Mouse (Mus musculus): ENCODE measurements around the gene Wwox. TPM values are rescaled to one million over a fixed set of nuclear protein-coding genes. Genes with fewer than 3 reads are reported as not detected.

Gene Wwox
- polyA plus RNA-seq, 1 experiment from 2014 or later: 10.3 TPM

- Histone ChIP-seq H3K4me1 (ENCODE audit: control insufficient read depth, insufficient read depth, low read length) (peaks cover 3% of the 10 kb centered on the region; the same call in 1 of the 2 replicates), H3K27ac (ENCODE audit: low read depth, low read length) (no peak overlapping the region), H3K9me3 (replicated peaks; ENCODE audit: control insufficient read depth, low read length) (no peaks in the 10 kb centered on the region), H3K4me2 (peak overlapping the region; percentile 27), H3K9ac (ENCODE audit: low read depth, low read length) (no peak overlapping the region), H3K36me3 (ENCODE audit: control insufficient read depth, insufficient read depth, low read length) (no peaks in the 10 kb centered on the region), H3K27me3 (ENCODE audit: control insufficient read depth, insufficient read depth, low read length) (no peaks in the 10 kb centered on the region), H3K4me3 (ENCODE audit: low read depth, low read length) (no peak overlapping the region)
- ATAC-seq (replicated peaks; ENCODE audit: insufficient number of reproducible peaks, low FRiP score, low TSS enrichment): no peak
- 45% methylated on average over 16 of the region's 16 CpGs for WGBS (ENCODE audit: insufficient replicate concordance)
These were observed 164.9 kb downstream of the Wwox start for GRCm38 (mm10) chr8:114604315-114604714.

GRCm38 (mm10) chr8:114605651-114606050 is 166.2 kb downstream of the Wwox start:
- Histone ChIP-seq H3K27me3 (ENCODE audit: control insufficient read depth, insufficient read depth, low read length) (no peaks in the 10 kb centered on the region), H3K4me2 (no peak overlapping the region), H3K36me3 (ENCODE audit: control insufficient read depth, insufficient read depth, low read length) (no peaks in the 10 kb centered on the region), H3K4me1 (ENCODE audit: control insufficient read depth, insufficient read depth, low read length) (peaks cover 3% of the 10 kb centered on the region; the same call in 1 of the 2 replicates), H3K4me3 (ENCODE audit: low read depth, low read length) (no peak overlapping the region), H3K9ac (ENCODE audit: low read depth, low read length) (no peak overlapping the region), H3K9me3 (replicated peaks; ENCODE audit: control insufficient read depth, low read length) (no peaks in the 10 kb centered on the region), H3K27ac (ENCODE audit: low read depth, low read length) (no peak overlapping the region)
- ATAC-seq (replicated peaks; ENCODE audit: insufficient number of reproducible peaks, low FRiP score, low TSS enrichment): no peak
- 73% methylated on average over 2 of the region's 2 CpGs for WGBS (ENCODE audit: insufficient replicate concordance)

GRCm38 (mm10) chr8:114609330-114609729 is 169.9 kb downstream of the Wwox start:
- 87% methylated on average over 5 of the region's 5 CpGs for WGBS (ENCODE audit: insufficient replicate concordance)
- Histone ChIP-seq H3K9me3 (replicated peaks; ENCODE audit: control insufficient read depth, low read length) (no peaks in the 10 kb centered on the region), H3K4me2 (no peak overlapping the region), H3K27me3 (ENCODE audit: control insufficient read depth, insufficient read depth, low read length) (no peaks in the 10 kb centered on the region), H3K9ac (ENCODE audit: low read depth, low read length) (no peak overlapping the region), H3K4me1 (ENCODE audit: control insufficient read depth, insufficient read depth, low read length) (peaks cover 3% of the 10 kb centered on the region; the same call in 1 of the 2 replicates), H3K36me3 (ENCODE audit: control insufficient read depth, insufficient read depth, low read length) (no peaks in the 10 kb centered on the region), H3K4me3 (ENCODE audit: low read depth, low read length) (no peak overlapping the region), H3K27ac (ENCODE audit: low read depth, low read length) (no peak overlapping the region)
- ATAC-seq (replicated peaks; ENCODE audit: insufficient number of reproducible peaks, low FRiP score, low TSS enrichment): no peak

- Histone ChIP-seq H3K9me3 (replicated peaks; ENCODE audit: control insufficient read depth, low read length) (no peaks in the 10 kb centered on the region), H3K9ac (ENCODE audit: low read depth, low read length) (no peak overlapping the region), H3K4me1 (ENCODE audit: control insufficient read depth, insufficient read depth, low read length) (no peaks in the 10 kb centered on the region), H3K27me3 (ENCODE audit: control insufficient read depth, insufficient read depth, low read length) (no peaks in the 10 kb centered on the region), H3K36me3 (ENCODE audit: control insufficient read depth, insufficient read depth, low read length) (no peaks in the 10 kb centered on the region), H3K4me2 (no peak overlapping the region), H3K4me3 (ENCODE audit: low read depth, low read length) (no peak overlapping the region), H3K27ac (ENCODE audit: low read depth, low read length) (no peak overlapping the region)
- 44% methylated on average over 7 of the region's 7 CpGs for whole genome bisulfite sequencing (ENCODE audit: insufficient replicate concordance)
- ATAC-seq (replicated peaks; ENCODE audit: insufficient number of reproducible peaks, low FRiP score, low TSS enrichment): no peak
These were observed 171.6 kb downstream of the Wwox start for GRCm38 (mm10) chr8:114611075-114611474.

GRCm38 (mm10) chr8:114612091-114612490 is 172.6 kb downstream of the Wwox start:
- ATAC-seq (replicated peaks; ENCODE audit: insufficient number of reproducible peaks, low FRiP score, low TSS enrichment): no peak
- H3K4me3 ChIP-seq (ENCODE audit: low read depth, low read length): no peak overlapping the region

GRCm38 (mm10) chr8:114615413-114615812 is 176.0 kb downstream of the Wwox start:
- no peaks in the 10 kb centered on the region for H3K9me3 ChIP-seq (replicated peaks; ENCODE audit: control insufficient read depth, low read length)
- 78% methylated on average over 4 of the region's 4 CpGs for WGBS (ENCODE audit: insufficient replicate concordance)
- H3K4me1 ChIP-seq (ENCODE audit: control insufficient read depth, insufficient read depth, low read length): 0 out of 2 replicates have a peak, but pooled peaks cover 5% of the 10 kb centered on the region
- H3K27me3 ChIP-seq (ENCODE audit: control insufficient read depth, insufficient read depth, low read length): no peaks in the 10 kb centered on the region
- no peak for ATAC-seq (replicated peaks; ENCODE audit: insufficient number of reproducible peaks, low FRiP score, low TSS enrichment)
- H3K4me2 ChIP-seq: no peak overlapping the region
- no peak overlapping the region for H3K9ac ChIP-seq (ENCODE audit: low read depth, low read length)
- no peak overlapping the region for H3K27ac ChIP-seq (ENCODE audit: low read depth, low read length)
- no peaks in the 10 kb centered on the region for H3K36me3 ChIP-seq (ENCODE audit: control insufficient read depth, insufficient read depth, low read length)
- H3K4me3 ChIP-seq (ENCODE audit: low read depth, low read length): no peak overlapping the region

More at GRCm38 (mm10) chr8:114612091-114612490, 172.6 kb downstream of the Wwox start:
- no peaks in the 10 kb centered on the region for H3K36me3 ChIP-seq (ENCODE audit: control insufficient read depth, insufficient read depth, low read length)
- no peaks in the 10 kb centered on the region for H3K27me3 ChIP-seq (ENCODE audit: control insufficient read depth, insufficient read depth, low read length)
- no peak overlapping the region for H3K27ac ChIP-seq (ENCODE audit: low read depth, low read length)
- no peak overlapping the region for H3K9ac ChIP-seq (ENCODE audit: low read depth, low read length)
- no peaks in the 10 kb centered on the region for H3K4me1 ChIP-seq (ENCODE audit: control insufficient read depth, insufficient read depth, low read length)
- H3K4me2 ChIP-seq: no peak overlapping the region
- WGBS (ENCODE audit: insufficient replicate concordance): 81% methylated on average over 3 of the region's 3 CpGs
- H3K9me3 ChIP-seq (replicated peaks; ENCODE audit: control insufficient read depth, low read length): no peaks in the 10 kb centered on the region

- Histone ChIP-seq H3K4me3 (ENCODE audit: low read depth, low read length) (no peak overlapping the region), H3K4me1 (ENCODE audit: control insufficient read depth, insufficient read depth, low read length) (0 out of 2 replicates have a peak, but pooled peaks cover 5% of the 10 kb centered on the region), H3K9ac (ENCODE audit: low read depth, low read length) (no peak overlapping the region), H3K36me3 (ENCODE audit: control insufficient read depth, insufficient read depth, low read length) (no peaks in the 10 kb centered on the region), H3K27ac (ENCODE audit: low read depth, low read length) (no peak overlapping the region), H3K4me2 (no peak overlapping the region), H3K27me3 (ENCODE audit: control insufficient read depth, insufficient read depth, low read length) (no peaks in the 10 kb centered on the region), H3K9me3 (replicated peaks; ENCODE audit: control insufficient read depth, low read length) (no peaks in the 10 kb centered on the region)
- no peak for ATAC-seq (replicated peaks; ENCODE audit: insufficient number of reproducible peaks, low FRiP score, low TSS enrichment)
- 88% methylated on average over 6 of the region's 6 CpGs for WGBS (ENCODE audit: insufficient replicate concordance)
These were observed 176.5 kb downstream of the Wwox start for GRCm38 (mm10) chr8:114615908-114616307.

GRCm38 (mm10) chr8:114618908-114619508 is 179.6 kb downstream of the Wwox start:
- Histone ChIP-seq H3K9me3 (replicated peaks; ENCODE audit: control insufficient read depth, low read length) (no peaks in the 10 kb centered on the region), H3K36me3 (ENCODE audit: control insufficient read depth, insufficient read depth, low read length) (no peaks in the 10 kb centered on the region), H3K4me1 (ENCODE audit: control insufficient read depth, insufficient read depth, low read length) (0 out of 2 replicates have a peak, but pooled peaks cover 5% of the 10 kb centered on the region), H3K9ac (ENCODE audit: low read depth, low read length) (no peak overlapping the region), H3K27me3 (ENCODE audit: control insufficient read depth, insufficient read depth, low read length) (no peaks in the 10 kb centered on the region), H3K4me3 (ENCODE audit: low read depth, low read length) (no peak overlapping the region), H3K4me2 (no peak overlapping the region), H3K27ac (ENCODE audit: low read depth, low read length) (no peak overlapping the region)
- no peak for ATAC-seq (replicated peaks; ENCODE audit: insufficient number of reproducible peaks, low FRiP score, low TSS enrichment)
- 40% methylated on average over 9 of the region's 9 CpGs for WGBS (ENCODE audit: insufficient replicate concordance)

GRCm38 (mm10) chr8:114625402-114625801 is 185.9 kb downstream of the Wwox start:
- Histone ChIP-seq H3K36me3 (ENCODE audit: control insufficient read depth, insufficient read depth, low read length) (no peaks in the 10 kb centered on the region), H3K27ac (ENCODE audit: low read depth, low read length) (no peak overlapping the region), H3K4me1 (ENCODE audit: control insufficient read depth, insufficient read depth, low read length) (no peaks in the 10 kb centered on the region), H3K9me3 (replicated peaks; ENCODE audit: control insufficient read depth, low read length) (no peaks in the 10 kb centered on the region), H3K4me2 (no peak overlapping the region), H3K4me3 (ENCODE audit: low read depth, low read length) (no peak overlapping the region), H3K9ac (ENCODE audit: low read depth, low read length) (no peak overlapping the region), H3K27me3 (ENCODE audit: control insufficient read depth, insufficient read depth, low read length) (no peaks in the 10 kb centered on the region)
- no peak for ATAC-seq (replicated peaks; ENCODE audit: insufficient number of reproducible peaks, low FRiP score, low TSS enrichment)
- 89% methylated on average over 6 of the region's 6 CpGs for WGBS (ENCODE audit: insufficient replicate concordance)
